Mouse (Mus musculus) ovary, postnatal 36 days (tissue): ENCODE results near the gene Pacsin1.

Experiments
- DNase-seq: peaks from one replicate; pipeline ENCODE4 v3.0.0; 2022; ENCODE audit warnings: low spot score, mixed read lengths

The Pacsin1 gene

GRCm38 (mm10) chr17:27678924-27679813 is 23.9 kb downstream of the Pacsin1 start:
- no peak for DNase-seq

GRCm38 (mm10) chr17:27684886-27685549 is 29.7 kb downstream of the Pacsin1 start:
- DNase-seq = peak; percentile 64

GRCm38 (mm10) chr17:27685550-27685913 is 30.2 kb downstream of the Pacsin1 start:
- no peak for DNase-seq

- DNase-seq = no peak
These were observed 31.1 kb downstream of the Pacsin1 start for GRCm38 (mm10) chr17:27686395-27686794.

- no peak for DNase-seq
These were observed 35.8 kb downstream of the Pacsin1 start for GRCm38 (mm10) chr17:27690993-27691693.

- DNase-seq = no peak
These were observed 44.4 kb downstream of the Pacsin1 start for GRCm38 (mm10) chr17:27699641-27700244.

GRCm38 (mm10) chr17:27700812-27701211 is 45.5 kb downstream of the Pacsin1 start:
- no peak for DNase-seq

- no peak for DNase-seq
These were observed 46.5 kb downstream of the Pacsin1 start for GRCm38 (mm10) chr17:27701856-27702255.

GRCm38 (mm10) chr17:27702518-27702917 is 47.2 kb downstream of the Pacsin1 start:
- DNase-seq = peak; percentile 57

GRCm38 (mm10) chr17:27703961-27704621 is 48.8 kb downstream of the Pacsin1 start:
- no peak for DNase-seq

GRCm38 (mm10) chr17:27705661-27706060 is 50.4 kb downstream of the Pacsin1 start:
- no peak for DNase-seq

- peak; percentile 79 for DNase-seq
These were observed 52.8 kb downstream of the Pacsin1 start for GRCm38 (mm10) chr17:27707954-27708661.

GRCm38 (mm10) chr17:27709650-27710049 is 54.3 kb downstream of the Pacsin1 start:
- DNase-seq = no peak

GRCm38 (mm10) chr17:27712832-27713231 is 57.5 kb downstream of the Pacsin1 start:
- DNase-seq = no peak

- peak; percentile 54 for DNase-seq
These were observed 61.5 kb downstream of the Pacsin1 start for GRCm38 (mm10) chr17:27716804-27717203.

- DNase-seq = no peak
These were observed 62.9 kb downstream of the Pacsin1 start for GRCm38 (mm10) chr17:27718250-27718649.

GRCm38 (mm10) chr17:27719663-27720062 is 64.4 kb downstream of the Pacsin1 start:
- no peak for DNase-seq

- DNase-seq = no peak
These were observed 65.0 kb downstream of the Pacsin1 start for GRCm38 (mm10) chr17:27720326-27720725.

GRCm38 (mm10) chr17:27721125-27721664 is 65.9 kb downstream of the Pacsin1 start:
- peak; percentile 48 for DNase-seq

- no peak for DNase-seq
These were observed 69.0 kb downstream of the Pacsin1 start for GRCm38 (mm10) chr17:27724327-27724726.

GRCm38 (mm10) chr17:27725011-27725410 is 69.7 kb downstream of the Pacsin1 start:
- no peak for DNase-seq
